Mouse (Mus musculus) E14TG2a.4 (cell line): ENCODE measurements at regions not wholly inside any gene's neighbourhood (a gene's known extent, or its start where the extent isn't known, plus 50 kb on each side); places are given as distances from the start of the nearest gene placed in this dataset.

Source experiments
- CTCF ChIP-seq: conservative IDR thresholded peaks from 2 replicates; pipeline ENCODE4 v1.5.1; 2014; ENCODE audit warnings: low read length
- POU5F1 ChIP-seq: IDR thresholded peaks from 2 replicates; pipeline ENCODE4 v1.6.1; 2014; ENCODE audit warnings: low read length, borderline replicate concordance

DNA sequence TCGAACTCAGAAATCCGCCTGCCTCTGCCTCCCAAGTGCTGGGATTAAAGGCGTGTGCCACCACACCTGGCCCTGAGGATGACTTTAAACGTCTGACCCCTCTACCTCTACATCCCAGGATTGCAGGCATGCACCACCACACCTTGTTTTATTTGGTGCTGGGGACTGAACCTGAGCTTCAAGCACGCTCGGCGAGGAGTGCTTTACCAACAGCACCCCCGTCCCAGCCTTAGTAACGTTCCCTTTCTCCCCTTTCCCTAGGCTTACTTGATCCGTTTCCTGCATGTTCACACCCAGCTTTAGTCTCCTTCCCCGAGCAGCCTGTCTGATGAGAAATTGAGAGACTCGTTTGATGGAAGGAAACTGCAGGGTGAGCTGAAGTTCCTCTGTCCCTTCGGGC is 157.5 kb downstream of the Evx1 start:
- TF ChIP-seq CTCF (no peak), POU5F1 (no peak)
